Mouse (Mus musculus) midbrain, embryonic 11.5 days (tissue): ENCODE data around the gene Cwc15. TPM values are rescaled to one million over a fixed set of nuclear protein-coding genes. Genes with fewer than 3 reads are reported as not detected.

ENCODE experiments used
- ATAC-seq: fragments of 200-750 bp; cut with Nextera tagmentation; 2 replicates; pipeline ENCODE4 v1.8.0; 2017; ENCODE audit warnings: moderate TSS enrichment, moderate library complexity; ENCODE audit not compliant: low FRiP score
- DNase-seq: peaks from one replicate; pipeline ENCODE4 v3.0.0; 2015; ENCODE audit warnings: low spot score; ENCODE audit errors: missing footprints
- H3K27ac ChIP-seq: fragments of 300-500 bp; sonication (generic); 2 replicates; pipeline ENCODE4 v1.5.1; 2014; ENCODE audit warnings: low read depth, low read length
- H3K27me3 ChIP-seq: fragments of 300-500 bp; sonication (generic); 2 replicates; pipeline ENCODE4 v1.6.1; 2014; ENCODE audit warnings: mild to moderate bottlenecking, low read length, moderate library complexity, mixed read lengths; ENCODE audit not compliant: control insufficient read depth, insufficient read depth
- H3K36me3 ChIP-seq: fragments of 300-500 bp; sonication (generic); 2 replicates; pipeline ENCODE4 v1.6.1; 2014; ENCODE audit warnings: mild to moderate bottlenecking, low read length, moderate library complexity, mixed read lengths; ENCODE audit not compliant: control insufficient read depth, insufficient read depth
- H3K4me1 ChIP-seq: fragments of 300-500 bp; sonication (generic); 2 replicates; pipeline ENCODE4 v1.6.1; 2014; ENCODE audit warnings: low read length; ENCODE audit not compliant: control insufficient read depth, insufficient read depth
- H3K4me2 ChIP-seq: fragments of 300-500 bp; sonication (generic); 2 replicates; pipeline ENCODE4 v1.6.1; 2014; ENCODE audit warnings: mild to moderate bottlenecking, moderate library complexity
- H3K4me3 ChIP-seq: fragments of 300-500 bp; sonication (generic); 2 replicates; pipeline ENCODE4 v1.5.1; 2014; ENCODE audit warnings: low read depth, low read length
- H3K9ac ChIP-seq: fragments of 300-500 bp; sonication (generic); 2 replicates; pipeline ENCODE4 v1.6.1; 2014; ENCODE audit warnings: low read length
- H3K9me3 ChIP-seq: fragments of 300-500 bp; sonication (generic); 2 replicates; pipeline ENCODE4 v1.6.1; 2016; ENCODE audit warnings: low read length; ENCODE audit not compliant: control insufficient read depth
- WGBS: fragments of 180-500 bp; shearing (Covaris S2); extraction: QIAGEN DNeasy Blood & Tissue Kit; methylation state at CpG from one replicate; pipeline ENCODE4 v1.1.7; 2014; 5-methylcytosine and 5-hydroxymethylcytosine counted together
- polyA plus RNA-seq: library from polyadenylated mRNA; unstranded; fragments of >200 nt; fragmentation: Nextera tagmentation; extraction: Ambion mirVana; gene quantifications from 2 replicates; pipeline ENCODE4 v1.2.1, GENCODE M21; 2014

The Cwc15 gene
- polyA plus RNA-seq, 1 experiment from 2014 or later = 216 TPM

DNA sequence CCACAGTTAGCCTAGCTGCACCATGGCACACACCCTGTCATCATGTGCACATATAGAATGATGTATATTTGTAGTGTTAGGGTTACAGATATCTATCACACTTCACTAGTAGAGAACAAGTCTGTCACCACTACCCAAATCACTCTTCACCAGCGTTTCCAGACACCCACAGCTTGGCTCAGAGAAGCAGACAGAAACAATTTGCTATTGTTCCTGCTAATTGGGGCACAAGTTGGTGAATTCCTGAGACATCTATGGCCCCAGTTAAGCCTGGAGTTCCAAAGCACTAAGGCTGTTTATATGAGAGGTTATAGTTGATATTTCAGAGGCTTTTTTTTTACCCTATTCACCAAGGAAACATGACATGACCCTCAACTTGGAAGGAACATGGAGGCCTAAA, 16.9 kb downstream of the Cwc15 start:
- Histone ChIP-seq H3K27ac (no peak overlapping the region), H3K4me3 (no peak overlapping the region), H3K9ac (no peak overlapping the region), H3K27me3 (no peaks in the 10 kb centered on the region), H3K9me3 (no peaks in the 10 kb centered on the region), H3K36me3 (no peaks in the 10 kb centered on the region), H3K4me1 (no peaks in the 10 kb centered on the region), H3K4me2 (no peak overlapping the region)
- 67% methylated on average over 1 of the region's 1 CpGs for WGBS
- ATAC-seq (no peak), DNase-seq (no peak)

DNA sequence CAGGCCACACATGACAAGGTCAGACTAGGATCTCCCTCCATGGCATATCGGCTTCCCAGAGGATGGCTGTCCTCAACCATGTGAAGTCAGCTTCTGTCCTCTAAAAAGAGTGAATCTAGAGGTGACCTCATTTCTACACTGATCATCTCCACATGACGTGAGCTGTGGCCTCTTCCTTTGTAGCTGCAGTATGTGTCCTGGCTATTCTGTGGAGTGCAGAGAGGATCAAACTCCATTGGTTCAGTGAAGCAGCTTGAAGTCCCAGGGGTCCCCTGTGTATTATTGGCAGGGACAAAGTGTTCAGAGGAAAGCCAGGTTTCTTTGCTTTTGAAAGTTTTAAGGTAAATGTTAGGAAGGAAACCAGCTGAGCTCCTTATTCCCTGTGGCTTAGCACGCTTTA, 17.7 kb downstream of the Cwc15 start:
- DNase-seq = no peak
- Histone ChIP-seq H3K27me3 (no peaks in the 10 kb centered on the region), H3K4me2 (no peak overlapping the region), H3K4me3 (no peak overlapping the region), H3K27ac (no peak overlapping the region), H3K4me1 (no peaks in the 10 kb centered on the region), H3K36me3 (no peaks in the 10 kb centered on the region), H3K9me3 (no peaks in the 10 kb centered on the region), H3K9ac (no peak overlapping the region)
- no peak for ATAC-seq
- 86% methylated on average over 3 of the region's 3 CpGs for WGBS

DNA sequence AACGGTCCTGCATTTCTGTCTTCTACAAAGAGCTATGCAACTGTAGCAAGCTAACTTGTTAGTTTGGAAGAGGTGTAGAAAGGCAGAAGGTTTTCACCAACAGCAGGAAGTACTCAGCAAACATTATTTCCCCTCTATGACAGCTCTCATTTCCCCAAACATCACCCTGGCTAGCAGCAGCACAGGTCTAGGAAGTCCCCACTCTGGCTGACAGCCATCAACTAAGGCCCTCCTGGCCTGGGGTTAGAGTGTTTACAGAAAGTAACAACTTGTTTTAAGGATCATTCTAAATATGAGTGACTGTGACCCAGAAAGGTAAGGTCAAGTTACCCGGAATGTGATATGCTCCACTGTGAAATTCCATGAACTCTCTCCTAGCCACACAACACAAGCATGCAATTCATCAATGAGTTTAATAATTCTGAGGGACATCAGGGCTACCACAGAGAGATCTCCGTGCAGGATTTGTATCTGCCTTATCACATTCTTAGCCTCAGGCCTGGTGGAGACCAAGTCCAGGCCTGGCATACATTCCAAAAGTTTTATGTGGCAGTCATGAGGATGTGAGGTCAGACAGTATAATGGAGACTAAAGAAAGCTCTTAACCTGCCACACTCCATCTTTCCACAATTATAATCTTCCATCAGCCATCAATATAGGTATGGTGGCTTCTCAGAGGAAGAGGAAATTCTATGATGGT, 20.7 kb downstream of the Cwc15 start:
- H3K4me2 ChIP-seq = no peak overlapping the region
- no peak overlapping the region for H3K4me3 ChIP-seq
- no peak overlapping the region for H3K9ac ChIP-seq
- H3K27me3 ChIP-seq = no peaks in the 10 kb centered on the region
- ATAC-seq (no peak), DNase-seq (no peak)
- H3K27ac ChIP-seq = no peak overlapping the region
- WGBS = 76% methylated on average over 3 of the region's 3 CpGs
- no peaks in the 10 kb centered on the region for H3K9me3 ChIP-seq
- no peaks in the 10 kb centered on the region for H3K36me3 ChIP-seq
- no peaks in the 10 kb centered on the region for H3K4me1 ChIP-seq

DNA sequence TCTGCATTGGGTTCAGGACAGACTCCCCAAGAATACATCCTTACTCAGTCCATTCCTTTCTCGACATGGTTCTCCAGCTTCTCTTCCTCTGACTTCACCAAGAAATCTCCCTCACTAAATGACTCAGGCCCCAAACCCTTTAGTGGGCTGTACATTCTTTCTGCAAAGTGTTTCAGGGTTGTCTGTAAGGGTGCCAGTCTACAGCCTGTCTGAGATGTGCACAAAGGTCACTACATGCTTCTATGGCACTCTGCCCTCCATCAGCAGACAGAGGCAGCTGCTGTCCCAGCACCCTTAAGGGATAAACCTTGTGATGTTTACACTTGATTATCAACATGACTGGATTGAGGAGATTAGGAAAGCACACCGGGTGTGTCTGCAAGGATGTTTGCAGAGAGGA, 21.3 kb downstream of the Cwc15 start:
- WGBS = 53% methylated on average over 2 of the region's 2 CpGs
- no peak overlapping the region for H3K9ac ChIP-seq

DNA sequence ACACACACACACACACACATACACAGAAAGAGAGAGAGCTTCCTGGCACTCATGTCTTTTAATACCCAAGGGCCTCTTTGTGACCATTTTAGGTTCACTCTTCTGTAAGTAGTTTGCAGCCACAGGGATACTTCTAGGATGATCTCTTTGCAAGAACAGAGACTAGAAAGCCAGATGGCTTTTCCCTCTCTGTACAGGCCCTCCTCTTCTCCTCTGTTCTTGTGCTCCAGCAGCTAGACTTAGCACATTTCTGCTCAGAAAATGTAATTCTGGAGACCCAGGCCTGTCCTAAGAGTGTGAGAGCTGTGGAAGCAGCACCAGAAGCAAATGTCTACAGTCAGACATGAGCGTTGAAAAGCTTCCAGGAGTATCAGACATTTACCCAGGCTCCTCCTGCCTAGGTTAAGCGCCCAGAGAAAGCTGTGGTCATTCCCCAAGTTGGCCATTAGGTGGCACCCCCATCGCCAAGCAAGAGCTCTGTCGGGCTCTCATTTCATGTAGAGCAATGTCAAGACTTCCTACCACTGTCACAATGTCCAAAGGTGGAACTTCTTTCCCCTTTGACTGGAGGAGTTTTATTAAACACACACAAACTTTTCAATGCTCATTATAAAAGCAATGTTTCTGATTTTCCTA, 23.1 kb downstream of the Cwc15 start:
- Histone ChIP-seq H3K4me1 (no peaks in the 10 kb centered on the region), H3K27ac (no peak overlapping the region), H3K9ac (no peak overlapping the region), H3K4me3 (no peak overlapping the region), H3K4me2 (no peak overlapping the region), H3K9me3 (no peaks in the 10 kb centered on the region), H3K27me3 (no peaks in the 10 kb centered on the region), H3K36me3 (no peaks in the 10 kb centered on the region)
- 6% methylated on average over 4 of the region's 4 CpGs for WGBS
- ATAC-seq (peak; percentile 65; the same call in 1 of the 2 replicates), DNase-seq (peak; percentile 94)

More for the DNA sequence above, 21.3 kb downstream of the Cwc15 start:
- Histone ChIP-seq H3K27ac (no peak overlapping the region), H3K36me3 (no peaks in the 10 kb centered on the region), H3K4me2 (no peak overlapping the region), H3K9me3 (no peaks in the 10 kb centered on the region), H3K4me3 (no peak overlapping the region), H3K4me1 (no peaks in the 10 kb centered on the region), H3K27me3 (no peaks in the 10 kb centered on the region)
- ATAC-seq = no peak
- DNase-seq = no peak

DNA sequence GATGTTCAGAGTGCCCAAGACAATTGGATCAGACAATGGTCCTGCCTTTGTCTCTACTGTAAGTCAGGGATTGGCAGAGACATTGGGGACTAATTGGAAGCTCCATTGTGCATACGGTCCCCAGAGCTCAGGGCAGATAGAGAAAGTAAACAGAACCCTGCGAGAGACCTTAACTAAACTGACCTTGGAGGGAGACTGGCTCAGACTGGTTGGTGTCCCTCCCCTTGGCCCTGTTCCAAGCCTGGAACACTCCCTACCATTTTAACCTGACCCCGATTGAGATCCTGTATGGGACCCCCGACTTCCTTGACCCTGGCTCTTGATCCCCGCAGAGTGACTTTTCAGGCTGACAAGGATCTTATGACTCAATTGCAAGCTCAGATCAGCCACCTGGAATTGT, 29.6 kb downstream of the Cwc15 start:
- no peak for ATAC-seq
- no peak for DNase-seq
- Histone ChIP-seq H3K4me2 (no peak overlapping the region), H3K4me3 (no peak overlapping the region), H3K9me3 (no peaks in the 10 kb centered on the region), H3K27ac (no peak overlapping the region), H3K27me3 (no peaks in the 10 kb centered on the region), H3K9ac (no peak overlapping the region), H3K36me3 (no peaks in the 10 kb centered on the region), H3K4me1 (peaks cover 7% of the 10 kb centered on the region)
- 81% methylated on average over 5 of the region's 5 CpGs for WGBS

DNA sequence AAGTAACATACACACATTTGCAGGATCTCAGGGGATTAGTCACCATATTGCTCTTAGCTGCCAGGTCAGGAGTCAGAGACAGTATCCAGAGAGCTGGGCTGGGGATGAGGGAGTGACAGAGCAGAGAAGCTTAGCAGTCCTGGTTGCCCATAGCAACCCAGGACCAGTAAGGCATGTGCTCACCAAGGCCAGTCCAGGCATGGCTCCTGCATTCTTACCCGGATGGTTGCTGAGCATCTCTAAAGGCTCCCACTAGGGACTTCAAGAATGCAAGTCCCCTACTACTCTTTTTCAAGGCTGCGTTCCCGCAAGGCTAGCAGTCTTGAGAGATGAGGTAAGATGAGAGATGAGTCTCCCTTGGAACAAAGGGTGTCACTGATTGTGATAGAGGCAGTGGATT, 31.9 kb downstream of the Cwc15 start:
- Histone ChIP-seq H3K27me3 (no peaks in the 10 kb centered on the region), H3K4me3 (no peak overlapping the region)
- ATAC-seq = peak; percentile 95

DNA sequence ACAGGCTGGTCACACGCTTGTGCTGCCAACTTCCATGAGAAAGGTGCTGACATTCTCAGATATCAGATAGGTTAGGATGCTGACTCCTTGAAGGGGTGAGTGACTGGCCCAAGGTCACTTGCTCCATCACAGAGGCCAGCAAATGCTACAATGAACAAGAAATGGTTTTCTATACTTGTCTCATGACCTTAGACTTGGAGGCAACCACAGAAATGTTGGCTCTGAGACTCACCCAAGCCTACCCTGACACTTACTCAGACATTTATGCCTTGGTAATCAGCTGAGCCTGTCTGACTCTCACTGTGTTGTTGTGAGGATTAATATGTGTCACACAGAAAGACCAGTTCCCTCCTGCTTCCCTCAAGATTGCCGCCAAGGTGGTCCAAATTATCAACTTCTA, 33.2 kb downstream of the Cwc15 start:
- Histone ChIP-seq H3K36me3 (no peaks in the 10 kb centered on the region), H3K4me2 (no peak overlapping the region), H3K27ac (no peak overlapping the region), H3K4me1 (peaks cover 7% of the 10 kb centered on the region), H3K9me3 (no peaks in the 10 kb centered on the region), H3K27me3 (no peaks in the 10 kb centered on the region), H3K4me3 (no peak overlapping the region), H3K9ac (no peak overlapping the region)
- no peak for ATAC-seq
- no peak for DNase-seq
- 87% methylated on average over 2 of the region's 2 CpGs for whole genome bisulfite sequencing

More for the DNA sequence above, 31.9 kb downstream of the Cwc15 start:
- H3K4me1 ChIP-seq = peaks cover 7% of the 10 kb centered on the region
- DNase-seq = peak; percentile 84
- no peaks in the 10 kb centered on the region for H3K36me3 ChIP-seq
- no peaks in the 10 kb centered on the region for H3K9me3 ChIP-seq
- 25% methylated on average over 3 of the region's 3 CpGs for WGBS
- no peak overlapping the region for H3K27ac ChIP-seq
- no peak overlapping the region for H3K4me2 ChIP-seq
- no peak overlapping the region for H3K9ac ChIP-seq

DNA sequence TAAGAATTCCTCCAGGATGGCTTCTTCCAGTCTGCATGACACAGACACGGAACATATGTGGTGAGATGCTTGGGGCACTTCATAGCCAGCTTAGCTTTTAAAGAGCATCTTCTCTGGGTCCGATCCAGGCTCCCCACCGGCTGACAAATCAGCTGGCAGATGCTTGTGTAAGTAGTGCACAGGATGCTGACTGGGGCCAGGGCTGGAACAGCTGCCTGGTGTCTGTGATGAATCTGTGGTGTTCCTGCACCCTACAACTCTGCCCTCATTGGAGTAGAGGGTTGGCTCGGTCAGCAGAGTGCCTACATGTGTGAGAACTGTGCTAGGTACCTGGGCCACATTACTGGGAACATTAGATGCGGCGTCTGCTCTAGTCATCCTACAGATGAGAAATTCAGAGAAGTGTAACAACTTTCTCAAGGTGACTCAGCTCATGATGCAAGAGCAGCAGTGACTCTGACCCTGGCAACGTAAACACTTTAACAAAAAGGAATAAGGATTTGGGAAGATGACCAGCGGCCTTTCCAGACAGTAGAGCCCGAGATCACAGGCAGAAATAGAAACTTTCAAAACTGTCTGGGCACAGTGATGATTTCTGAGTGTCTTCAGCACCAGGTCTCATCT, 34.5 kb downstream of the Cwc15 start:
- no peaks in the 10 kb centered on the region for H3K36me3 ChIP-seq
- ATAC-seq = no peak
- H3K27me3 ChIP-seq = no peaks in the 10 kb centered on the region
- no peak overlapping the region for H3K9ac ChIP-seq
- no peak for DNase-seq
- H3K4me1 ChIP-seq = peaks cover 7% of the 10 kb centered on the region
- WGBS = 86% methylated on average over 9 of the region's 9 CpGs
- H3K4me2 ChIP-seq = no peak overlapping the region
- no peaks in the 10 kb centered on the region for H3K9me3 ChIP-seq
- no peak overlapping the region for H3K27ac ChIP-seq
- H3K4me3 ChIP-seq = no peak overlapping the region
